Mouse (Mus musculus) liver, postnatal 0 days (tissue): ENCODE measurements at regions not wholly inside any gene's neighbourhood (a gene's known extent, or its start where the extent isn't known, plus 50 kb on each side); places are given as distances from the start of the nearest gene placed in this dataset.
A peak's percentile ranks its signal among the peaks of the same experiment; 100 is the strongest.
"Not testable (repeated sequence)": the region's sequence is repeated elsewhere in the genome, so short reads cannot be mapped to it uniquely, and the experiment has no call there.

ENCODE experiments used
- ATAC-seq: fragments of 200-750 bp; cut with Nextera tagmentation; 2 replicates; pipeline ENCODE4 v1.8.0; 2017; ENCODE audit warnings: mild to moderate bottlenecking, moderate library complexity
- DNase-seq: peaks from one replicate; pipeline ENCODE4 v3.0.0-alpha.2; 2016
- H3K27ac ChIP-seq: fragments of 300-500 bp; sonication (generic); 2 replicates; pipeline ENCODE4 v1.5.1; 2014; ENCODE audit warnings: antibody characterized with exemption, moderate library complexity, mild to moderate bottlenecking, low read depth
- H3K27me3 ChIP-seq: fragments of 300-500 bp; sonication (generic); 2 replicates; pipeline ENCODE4 v1.6.1; 2014; ENCODE audit warnings: low read length, control low read depth, mixed read lengths; ENCODE audit not compliant: insufficient read depth
- H3K36me3 ChIP-seq: fragments of 300-500 bp; sonication (generic); replicated peaks from 2 replicates; pipeline ENCODE4 v1.6.1; 2014; ENCODE audit warnings: mild to moderate bottlenecking, control low read depth, low read length, moderate library complexity, mixed read lengths; ENCODE audit not compliant: insufficient read depth
- H3K4me1 ChIP-seq: fragments of 300-500 bp; sonication (generic); 2 replicates; pipeline ENCODE4 v1.6.1; 2014; ENCODE audit warnings: antibody characterized with exemption, mild to moderate bottlenecking, control low read depth; ENCODE audit not compliant: insufficient read depth
- H3K4me2 ChIP-seq: fragments of 300-500 bp; sonication (generic); 2 replicates; pipeline ENCODE4 v1.6.1; 2014; ENCODE audit warnings: low read depth, mild to moderate bottlenecking, low read length, moderate library complexity, mixed read lengths
- H3K4me3 ChIP-seq: fragments of 300-500 bp; sonication (generic); 2 replicates; pipeline ENCODE4 v1.5.1; 2014; ENCODE audit warnings: low read depth, low read length
- H3K9ac ChIP-seq: fragments of 300-500 bp; sonication (generic); replicated peaks from 2 replicates; pipeline ENCODE4 v1.6.1; 2014; ENCODE audit warnings: mild to moderate bottlenecking, moderate library complexity
- H3K9me3 ChIP-seq: fragments of 300-500 bp; sonication (generic); 2 replicates; pipeline ENCODE4 v1.6.1; 2016; ENCODE audit warnings: mild to moderate bottlenecking, control low read depth, low read length, mixed read lengths
- CTCF ChIP-seq: sonication (generic); IDR thresholded peaks from 2 replicates; pipeline ENCODE4 v1.5.1; 2016; ENCODE audit warnings: antibody characterized with exemption, low read depth
- EP300 ChIP-seq: IDR thresholded peaks from 2 replicates; pipeline ENCODE4 v1.6.1; 2016; ENCODE audit warnings: antibody characterized with exemption, low read depth, mild to moderate bottlenecking
- WGBS: fragments of 180-500 bp; shearing (Covaris S2); extraction: QIAGEN DNeasy Blood & Tissue Kit; methylation state at CpG from one replicate; pipeline ENCODE4 v1.1.7; 2014; ENCODE audit not compliant: insufficient replicate concordance; 5-methylcytosine and 5-hydroxymethylcytosine counted together

- WGBS = 66% methylated on average over 3 of the region's 3 CpGs
- H3K4me1 ChIP-seq = no peaks in the 10 kb centered on the region
- no peaks in the 10 kb centered on the region for H3K9me3 ChIP-seq
- no peak overlapping the region for H3K4me2 ChIP-seq
- ATAC-seq (no peak), DNase-seq (no peak)
- H3K9ac ChIP-seq = no peak overlapping the region
- H3K36me3 ChIP-seq = no peaks in the 10 kb centered on the region
- H3K27me3 ChIP-seq = no peaks in the 10 kb centered on the region
- H3K27ac ChIP-seq = no peak overlapping the region
- no peak for TF ChIP-seq CTCF
- TF ChIP-seq EP300 = no peak
- H3K4me3 ChIP-seq = no peak overlapping the region
Measured at GRCm38 (mm10) chr15:3909471-3909870, 69.9 kb downstream of the Fbxo4 start.

GRCm38 (mm10) chr15:3908721-3909120 lies 70.7 kb downstream of the Fbxo4 start:
- DNase-seq (no peak), ATAC-seq (no peak)
- H3K4me2 ChIP-seq = no peak overlapping the region
- no peak overlapping the region for H3K9ac ChIP-seq
- H3K27ac ChIP-seq = no peak overlapping the region
- 8% methylated on average over 2 of the region's 2 CpGs for WGBS
- H3K27me3 ChIP-seq = no peaks in the 10 kb centered on the region
- H3K36me3 ChIP-seq = no peaks in the 10 kb centered on the region
- TF ChIP-seq CTCF (peak; percentile 44), EP300 (no peak)
- no peak overlapping the region for H3K4me3 ChIP-seq
- no peaks in the 10 kb centered on the region for H3K4me1 ChIP-seq
- H3K9me3 ChIP-seq = no peaks in the 10 kb centered on the region

- ATAC-seq = no peak
- no peaks in the 10 kb centered on the region for H3K9me3 ChIP-seq
- no peak for DNase-seq
- no peaks in the 10 kb centered on the region for H3K4me1 ChIP-seq
- H3K27me3 ChIP-seq = no peaks in the 10 kb centered on the region
- H3K36me3 ChIP-seq = no peaks in the 10 kb centered on the region
- H3K4me3 ChIP-seq = no peak overlapping the region
- no peak overlapping the region for H3K9ac ChIP-seq
- TF ChIP-seq EP300 (no peak), CTCF (no peak)
- no peak overlapping the region for H3K4me2 ChIP-seq
- WGBS = 50% methylated on average over 2 of the region's 2 CpGs
- H3K27ac ChIP-seq = no peak overlapping the region
Measured at GRCm38 (mm10) chr15:3905548-3905947, 73.8 kb downstream of the Fbxo4 start.

- no peak overlapping the region for H3K27ac ChIP-seq
- H3K9ac ChIP-seq = no peak overlapping the region
- no peak for TF ChIP-seq CTCF
- TF ChIP-seq EP300 = no peak
- ATAC-seq (no peak), DNase-seq (no peak)
- WGBS = 53% methylated on average over 2 of the region's 2 CpGs
- H3K4me2 ChIP-seq = no peak overlapping the region
- H3K4me3 ChIP-seq = no peak overlapping the region
- H3K36me3 ChIP-seq = no peaks in the 10 kb centered on the region
- H3K9me3 ChIP-seq = no peaks in the 10 kb centered on the region
- H3K27me3 ChIP-seq = no peaks in the 10 kb centered on the region
- H3K4me1 ChIP-seq = no peaks in the 10 kb centered on the region
Measured at GRCm38 (mm10) chr15:3878429-3878828, 100.9 kb downstream of the Fbxo4 start.

GRCm38 (mm10) chr15:3877506-3877905 lies 101.9 kb downstream of the Fbxo4 start:
- no peak for TF ChIP-seq EP300
- no peak for TF ChIP-seq CTCF
- Histone ChIP-seq H3K27ac (no peak overlapping the region), H3K27me3 (no peaks in the 10 kb centered on the region), H3K9ac (no peak overlapping the region), H3K36me3 (no peaks in the 10 kb centered on the region), H3K4me1 (no peaks in the 10 kb centered on the region), H3K9me3 (no peaks in the 10 kb centered on the region), H3K4me3 (no peak overlapping the region), H3K4me2 (no peak overlapping the region)
- WGBS = 64% methylated on average over 3 of the region's 3 CpGs
- ATAC-seq = no peak
- no peak for DNase-seq

- H3K27ac ChIP-seq, DNase-seq, ATAC-seq, H3K4me3 ChIP-seq, H3K9me3 ChIP-seq, H3K36me3 ChIP-seq, H3K9ac ChIP-seq, H3K4me1 ChIP-seq, H3K27me3 ChIP-seq, H3K4me2 ChIP-seq: not testable (repeated sequence)
- WGBS = 64% methylated on average over 6 of the region's 7 CpGs
Measured at GRCm38 (mm10) chr15:3875210-3875861, 104.0 kb downstream of the Fbxo4 start.

GRCm38 (mm10) chr15:3831802-3832201 lies 147.6 kb downstream of the Fbxo4 start:
- no peak for TF ChIP-seq EP300
- no peak for TF ChIP-seq CTCF
- Histone ChIP-seq H3K36me3 (no peaks in the 10 kb centered on the region), H3K9ac (no peak overlapping the region), H3K27ac (no peak overlapping the region), H3K4me1 (no peaks in the 10 kb centered on the region), H3K9me3 (no peaks in the 10 kb centered on the region), H3K27me3 (no peaks in the 10 kb centered on the region), H3K4me2 (no peak overlapping the region), H3K4me3 (no peak overlapping the region)
- WGBS = 69% methylated on average over 4 of the region's 4 CpGs
- DNase-seq (no peak), ATAC-seq (no peak)
